Mouse (Mus musculus) left cerebral cortex, adult 2 months (tissue): ENCODE measurements at regions not wholly inside any gene's neighbourhood (a gene's known extent, or its start where the extent isn't known, plus 50 kb on each side); places are given as distances from the start of the nearest gene placed in this dataset.

Experiments used
- DNase-seq, 2 experiments: peaks; one replicate each; pipeline ENCODE4 v3.0.0; 2021 to 2022; ENCODE audit warnings: low spot score in 2 of 2, mixed read lengths in 1 of 2; ENCODE audit errors: extremely low spot score in 1 of 2
- H3K27ac ChIP-seq: fragments of 200-600 bp; 2 replicates; pipeline ENCODE4 v1.8.1; 2022
- H3K4me3 ChIP-seq: fragments of 200-600 bp; 2 replicates; pipeline ENCODE4 v1.8.1; 2022
- CTCF ChIP-seq: fragments of 200-600 bp; IDR thresholded peaks from 2 replicates; pipeline ENCODE4 v1.8.1; 2022; ENCODE audit warnings: antibody characterized with exemption, mild to moderate bottlenecking, moderate library complexity
- intact Hi-C: fragments of 180-260 bp; cut with DNase I; formaldehyde crosslinking; loops from one replicate; pipeline ENCODE4 v1.15.1; 2025

DNA sequence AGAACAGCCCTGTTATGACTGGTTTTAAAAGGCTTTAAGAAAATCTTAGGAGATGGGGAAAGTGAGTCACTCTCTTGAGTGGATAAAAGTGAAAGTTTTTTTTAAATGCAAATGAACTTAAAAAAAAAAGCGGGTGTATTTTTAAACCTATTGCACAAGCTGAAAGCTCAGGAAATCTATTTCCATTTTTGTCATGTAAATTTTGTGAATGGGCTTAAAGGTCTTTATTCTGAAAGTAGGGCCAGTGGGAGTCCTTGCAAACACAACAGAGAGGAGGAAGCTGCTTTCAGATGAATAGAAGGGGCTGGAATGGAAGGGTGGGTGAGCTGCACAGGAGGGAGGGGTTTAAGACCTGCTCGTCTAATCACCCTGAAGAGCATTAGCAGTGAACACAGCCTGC, 62.9 kb downstream of the Fam84a start:
- Histone ChIP-seq H3K4me3 (no peak overlapping the region), H3K27ac (no peak overlapping the region)
- no peak for DNase-seq
- intact Hi-C loops: loop anchor here (10.0 kb wide), 3 partner anchors 146 to 494 kb away; no protein-coding TSS in a partner anchor
- no peak for TF ChIP-seq CTCF

DNA sequence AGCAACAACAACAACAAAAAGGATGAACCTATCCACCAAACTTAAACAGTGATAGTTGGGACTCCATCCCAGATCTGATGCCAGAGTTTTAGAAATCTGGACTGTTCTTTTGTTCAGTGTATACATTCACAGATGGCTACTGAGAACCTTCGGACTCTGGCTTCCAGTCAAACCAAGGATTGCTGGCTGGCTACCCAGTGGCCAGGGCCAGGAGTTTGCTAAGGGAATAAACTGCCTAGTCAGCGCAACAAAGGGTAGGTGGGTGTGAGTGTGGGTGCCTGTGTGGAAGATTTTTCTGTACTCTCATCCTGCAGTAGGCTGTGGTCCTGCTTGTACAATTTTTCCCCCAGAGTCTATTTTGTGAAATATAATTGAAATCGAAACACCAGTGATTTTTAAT, 69.1 kb downstream of the Fam84a start:
- Histone ChIP-seq H3K27ac (no peak overlapping the region), H3K4me3 (no peak overlapping the region)
- no peak for TF ChIP-seq CTCF
- intact Hi-C loops: loop anchor here (2.0 to 10.0 kb wide), 6 partner anchors 68 to 488 kb away; no protein-coding TSS in a partner anchor
- peak; percentile 15 to 50 for DNase-seq

DNA sequence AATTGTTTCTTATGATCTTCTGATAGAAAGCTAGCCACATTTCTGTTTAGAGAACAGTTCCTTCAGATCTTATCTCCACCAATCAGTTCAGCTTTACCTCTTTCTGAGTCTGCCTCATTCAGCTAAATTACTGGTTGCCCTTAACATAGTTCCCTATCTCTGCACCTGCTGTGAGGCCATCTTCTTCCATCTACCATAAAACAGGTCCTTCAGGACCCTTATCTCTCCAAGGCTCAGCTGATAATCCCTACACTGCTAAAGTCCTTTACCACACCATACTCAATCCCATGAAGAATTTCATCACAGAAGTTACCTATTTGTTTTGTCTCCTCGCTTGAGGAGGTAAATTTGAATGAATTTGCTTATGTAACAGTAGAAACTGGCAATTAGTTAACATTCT, 72.0 kb downstream of the Fam84a start:
- no peak for DNase-seq
- H3K27ac ChIP-seq: no peak overlapping the region
- TF ChIP-seq CTCF: no peak
- no peak overlapping the region for H3K4me3 ChIP-seq
- intact Hi-C loops: loop anchor here (5.0 to 10.0 kb wide), 4 partner anchors 155 to 485 kb away; no protein-coding TSS in a partner anchor

DNA sequence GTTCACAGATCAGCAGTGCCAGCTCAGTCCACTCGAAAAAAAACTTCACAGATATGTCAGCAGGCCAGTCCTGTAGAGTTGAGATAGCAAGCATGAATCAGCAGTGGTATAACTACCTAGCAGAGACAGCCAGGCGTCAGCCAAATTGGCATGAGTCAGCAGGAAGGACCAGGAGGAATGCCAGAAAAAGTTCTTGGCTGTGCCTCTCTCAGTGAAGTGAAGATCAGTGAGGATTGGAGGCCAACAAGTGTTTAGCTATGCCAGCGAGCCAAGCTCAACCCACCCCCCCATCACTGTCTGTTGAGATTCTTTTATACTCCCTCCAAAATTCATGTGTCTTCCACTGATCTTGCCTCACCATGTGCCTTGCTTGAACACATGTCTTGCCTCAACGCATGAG, 82.8 kb downstream of the Fam84a start:
- intact Hi-C loops: no loop called here
- no peak overlapping the region for H3K27ac ChIP-seq
- no peak for TF ChIP-seq CTCF
- peak; percentile 38 to 55 for DNase-seq
- H3K4me3 ChIP-seq: no peak overlapping the region

DNA sequence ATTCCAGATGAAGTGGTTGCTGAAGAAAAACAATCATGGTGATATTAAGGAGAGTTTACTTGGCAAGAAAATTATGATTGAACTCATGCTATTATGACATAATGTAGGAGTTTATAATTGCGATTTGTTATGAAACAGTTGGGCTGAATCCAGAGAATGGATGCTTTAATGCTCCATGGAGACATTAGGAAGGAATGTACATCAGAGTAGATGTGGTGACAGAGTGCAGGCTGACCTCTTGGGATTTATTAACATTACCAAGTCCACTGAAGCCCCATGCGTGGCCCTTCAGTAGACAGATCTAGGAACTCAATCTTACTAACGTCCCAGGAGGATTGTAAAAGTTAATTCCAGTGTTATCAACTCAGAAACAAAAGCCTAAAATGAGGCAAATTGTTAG, 86.5 kb downstream of the Fam84a start:
- DNase-seq: no peak
- H3K4me3 ChIP-seq: no peak overlapping the region
- TF ChIP-seq CTCF: no peak
- no peak overlapping the region for H3K27ac ChIP-seq
- intact Hi-C loops: no loop called here

DNA sequence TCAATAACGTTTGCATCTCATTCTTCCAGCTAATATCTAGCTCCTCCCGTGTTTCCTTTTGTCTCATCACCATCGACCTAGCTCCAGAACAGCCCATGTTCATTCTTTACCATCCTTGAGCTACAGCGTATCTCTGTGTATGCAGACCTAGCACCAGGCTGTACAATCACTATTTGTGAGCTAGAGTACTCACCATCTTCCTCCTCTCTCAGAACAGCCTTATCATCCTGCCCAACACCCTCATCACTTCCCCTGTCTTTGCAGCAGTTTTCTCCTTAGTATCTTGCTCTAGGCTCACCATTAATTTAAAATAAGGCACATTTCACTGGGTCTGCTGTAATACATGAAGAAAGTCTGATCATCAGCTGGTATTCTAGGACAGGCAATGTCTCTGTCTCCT, 88.6 kb downstream of the Fam84a start:
- intact Hi-C loops: no loop called here
- H3K4me3 ChIP-seq: no peak overlapping the region
- no peak for TF ChIP-seq CTCF
- H3K27ac ChIP-seq: no peak overlapping the region
- DNase-seq: no peak

DNA sequence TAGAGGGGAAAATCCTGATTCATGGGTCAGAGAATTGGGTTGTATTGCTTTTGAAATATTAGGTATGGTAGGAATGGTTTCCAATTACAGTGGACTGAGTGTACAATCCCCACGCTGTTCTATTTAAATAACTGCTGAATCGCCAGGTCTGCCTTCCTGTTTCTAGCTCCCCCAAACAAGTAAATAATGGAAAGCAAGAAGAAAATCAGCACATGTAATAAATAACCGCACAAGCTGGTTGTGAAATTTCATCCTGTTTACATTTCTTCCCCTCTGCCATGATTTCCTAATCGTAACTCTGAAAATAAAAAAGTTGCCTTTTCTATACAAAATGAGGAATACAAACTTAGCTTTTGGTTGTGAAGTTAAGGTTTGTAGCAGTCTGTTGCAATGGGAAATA, 95.7 kb downstream of the Fam84a start:
- TF ChIP-seq CTCF: no peak
- H3K4me3 ChIP-seq: no peak overlapping the region
- no peak overlapping the region for H3K27ac ChIP-seq
- intact Hi-C loops: no loop called here
- no peak for DNase-seq

DNA sequence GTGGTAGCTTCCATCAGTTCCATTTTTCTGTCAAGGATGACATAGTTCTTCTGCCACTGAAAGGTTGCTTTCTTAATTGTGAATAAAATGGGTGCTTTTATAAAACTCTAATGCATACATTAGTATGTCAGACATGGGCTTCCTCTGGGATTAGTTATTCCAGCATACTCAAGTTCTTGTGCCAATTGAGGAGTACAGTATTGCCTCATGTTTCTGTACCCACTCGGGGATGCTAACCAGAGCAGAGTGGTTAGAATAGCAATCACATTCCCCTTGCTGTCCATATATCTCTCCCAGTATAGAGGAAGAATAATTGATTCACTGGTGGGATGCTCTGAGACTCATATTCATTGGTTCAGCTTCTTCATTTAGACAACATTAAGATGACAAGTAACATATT, 119.5 kb downstream of the Fam84a start:
- DNase-seq: no peak
- intact Hi-C loops: no loop called here
- TF ChIP-seq CTCF: no peak

DNA sequence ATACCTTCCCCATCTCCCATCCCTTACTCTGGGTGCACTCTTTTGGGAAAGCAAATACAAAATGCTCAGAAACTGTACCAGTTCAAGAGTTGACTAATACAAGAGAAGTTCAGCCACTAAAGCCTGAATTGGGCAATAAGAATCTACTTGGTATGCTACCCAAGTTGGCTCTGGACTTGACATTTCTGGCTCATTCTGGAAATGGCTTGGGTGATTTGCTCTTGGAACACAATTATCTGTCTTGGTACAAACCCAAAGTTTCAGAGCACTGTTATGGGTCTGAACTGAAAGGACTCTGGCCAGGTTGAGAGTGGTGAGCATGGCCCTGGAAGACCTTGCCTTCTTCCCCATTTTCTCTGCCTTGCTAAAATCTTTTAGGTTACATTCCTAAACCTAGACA, 136.6 kb downstream of the Fam84a start:
- no peak for TF ChIP-seq CTCF
- Histone ChIP-seq H3K4me3 (no peak overlapping the region), H3K27ac (no peak overlapping the region)
- intact Hi-C loops: no loop called here
- no peak for DNase-seq

More for the DNA sequence above, 119.5 kb downstream of the Fam84a start:
- Histone ChIP-seq H3K27ac (no peak overlapping the region), H3K4me3 (no peak overlapping the region)

DNA sequence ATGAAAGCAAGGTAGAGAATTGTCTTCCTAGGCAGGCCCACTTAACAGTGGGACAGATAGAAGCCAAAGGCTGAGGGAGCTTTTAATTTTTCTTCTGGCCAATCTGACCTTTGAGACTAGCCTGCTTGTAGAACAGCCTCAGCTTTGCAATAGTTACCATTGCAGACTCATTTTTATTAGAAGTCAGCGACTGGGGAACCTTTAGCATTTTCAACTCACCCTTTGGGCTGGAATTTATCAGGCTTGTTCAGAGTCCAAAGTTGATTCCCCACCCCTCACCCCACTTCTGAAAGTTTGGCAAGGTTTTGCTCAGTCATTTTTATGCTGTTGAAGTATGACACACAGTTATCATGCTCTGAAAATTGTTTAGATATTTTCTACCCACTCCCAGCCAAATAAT, 145.9 kb downstream of the Fam84a start:
- TF ChIP-seq CTCF: no peak
- Histone ChIP-seq H3K27ac (no peak overlapping the region), H3K4me3 (no peak overlapping the region)
- intact Hi-C loops: no loop called here
- DNase-seq: no peak

DNA sequence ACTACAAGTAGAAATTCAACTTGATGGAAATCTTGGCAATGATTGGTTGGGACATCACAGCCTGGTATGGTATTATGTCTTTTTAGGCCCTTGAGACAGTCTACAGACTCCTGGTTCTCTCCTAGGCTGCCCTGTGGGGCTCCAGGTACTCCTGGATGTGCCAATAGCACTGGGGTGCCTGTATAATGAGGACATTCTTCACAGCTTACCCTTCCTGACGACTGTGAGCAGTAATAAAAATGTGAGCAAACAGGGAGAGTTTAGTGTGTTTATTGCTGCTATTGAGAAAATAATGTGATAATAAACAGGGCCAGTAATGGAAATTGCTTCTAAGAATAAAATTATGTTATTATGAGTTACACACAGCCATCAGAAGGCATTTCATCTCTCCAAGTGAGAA, 150.2 kb downstream of the Fam84a start:
- intact Hi-C loops: no loop called here
- TF ChIP-seq CTCF: no peak
- H3K27ac ChIP-seq: no peak overlapping the region
- H3K4me3 ChIP-seq: no peak overlapping the region
- no peak for DNase-seq

DNA sequence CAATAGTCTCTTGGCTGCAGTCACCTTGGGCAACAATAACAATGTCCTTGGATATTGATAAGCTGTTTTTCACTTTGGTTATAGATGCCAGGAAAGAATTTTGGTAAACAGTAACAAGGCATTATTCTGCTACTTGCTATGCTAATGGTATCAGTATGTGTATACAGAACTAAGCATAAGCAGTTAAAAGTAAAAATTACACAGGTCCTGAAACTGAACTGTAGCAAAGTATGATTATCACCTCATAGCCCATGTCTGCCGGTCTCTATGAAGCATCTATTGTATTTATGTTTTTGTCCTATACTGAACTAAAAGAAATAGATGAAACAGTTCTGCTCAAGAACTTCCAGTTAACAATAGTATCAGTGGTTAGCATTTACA, 167.5 kb downstream of the Fam84a start:
- Histone ChIP-seq H3K4me3 (no peak overlapping the region), H3K27ac (no peak overlapping the region)
- no peak for TF ChIP-seq CTCF
- intact Hi-C loops: loop anchor here (5.0 kb wide), 1 partner anchor 163 kb away; no protein-coding TSS in a partner anchor
- DNase-seq: no peak

DNA sequence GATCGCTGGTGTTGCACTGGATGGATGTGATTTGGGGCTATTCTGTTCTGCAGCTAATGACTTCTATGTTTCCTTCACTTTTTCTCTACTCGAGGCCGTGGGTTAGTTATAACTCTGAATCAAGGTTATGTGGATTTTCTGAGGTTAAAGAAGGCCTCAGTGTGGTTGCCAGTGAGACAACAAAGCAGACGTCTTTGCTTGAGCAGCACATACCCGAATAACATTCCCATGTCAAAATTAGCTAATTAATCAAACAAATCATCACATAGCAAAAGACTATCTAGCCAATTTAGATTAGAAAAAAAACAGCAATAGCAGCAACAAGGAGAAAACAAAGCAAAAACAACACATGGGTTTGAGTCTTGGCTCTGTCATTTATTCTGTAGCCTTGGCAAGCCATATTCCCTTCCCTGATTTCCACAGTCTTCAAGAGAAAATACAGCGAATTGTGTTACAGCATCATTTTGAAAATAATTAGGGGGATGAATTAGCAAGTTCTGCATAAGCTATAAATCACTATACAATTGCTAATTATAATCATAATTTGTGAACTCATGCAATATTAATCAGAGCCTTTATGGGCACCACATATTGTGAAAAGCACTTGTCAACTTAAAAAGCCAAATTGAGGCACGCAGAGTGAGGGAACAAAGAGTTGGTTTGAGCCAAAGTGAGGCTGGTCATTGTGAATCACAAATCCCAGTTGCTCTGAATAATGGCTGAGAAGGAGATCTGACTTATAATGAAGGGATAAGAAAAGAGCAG, 168.0 kb downstream of the Fam84a start:
- DNase-seq: no peak
- Histone ChIP-seq H3K4me3 (no peak overlapping the region), H3K27ac (no peak overlapping the region)
- intact Hi-C loops: loop anchor here (5.0 kb wide), 1 partner anchor 163 kb away; no protein-coding TSS in a partner anchor
- TF ChIP-seq CTCF: no peak
